Mouse (Mus musculus) myocyte (in vitro differentiated cells): ENCODE results near the gene Sdr39u1.

Experiments
- CEBPB ChIP-seq: IDR thresholded peaks from 2 replicates; pipeline ENCODE4 v1.6.1; 2011; ENCODE audit warnings: mild to moderate bottlenecking, moderate library complexity; ENCODE audit not compliant: poor library complexity, insufficient read depth, severe bottlenecking
- MAX ChIP-seq: IDR thresholded peaks from one replicate; pipeline ENCODE4 v1.6.1; 2011; ENCODE audit warnings: low read depth, mild to moderate bottlenecking, control low read depth
- MYOG ChIP-seq, 3 experiments: IDR thresholded peaks; one replicate each; pipeline ENCODE4 v1.6.1; 2011; ENCODE audit warnings: control low read depth in 2 of 3, low read depth in 2 of 3, mild to moderate bottlenecking in 2 of 3; ENCODE audit not compliant: insufficient read length in 2 of 3, control insufficient read depth in 1 of 3, insufficient read depth in 1 of 3
- POLR2A ChIP-seq: IDR thresholded peaks from one replicate; pipeline ENCODE4 v1.6.1; 2011; ENCODE audit warnings: low read depth, mild to moderate bottlenecking, control low read depth, moderate library complexity; ENCODE audit not compliant: insufficient read length
- POLR2AphosphoS2 ChIP-seq: IDR thresholded peaks from one replicate; pipeline ENCODE4 v1.6.1; 2011; ENCODE audit warnings: low read depth, control low read depth; ENCODE audit not compliant: insufficient read length
- TCF12 ChIP-seq: IDR thresholded peaks from one replicate; pipeline ENCODE4 v1.6.1; 2011; ENCODE audit warnings: mild to moderate bottlenecking, control low read depth; ENCODE audit not compliant: poor library complexity, insufficient read depth, severe bottlenecking
- TCF3 ChIP-seq: IDR thresholded peaks from one replicate; pipeline ENCODE4 v1.6.1; 2011; ENCODE audit warnings: low read depth, control low read depth; ENCODE audit not compliant: insufficient read length
- USF1 ChIP-seq: IDR thresholded peaks from one replicate; pipeline ENCODE4 v1.6.1; 2011; ENCODE audit warnings: low read depth, mild to moderate bottlenecking, control low read depth, moderate library complexity

DNA sequence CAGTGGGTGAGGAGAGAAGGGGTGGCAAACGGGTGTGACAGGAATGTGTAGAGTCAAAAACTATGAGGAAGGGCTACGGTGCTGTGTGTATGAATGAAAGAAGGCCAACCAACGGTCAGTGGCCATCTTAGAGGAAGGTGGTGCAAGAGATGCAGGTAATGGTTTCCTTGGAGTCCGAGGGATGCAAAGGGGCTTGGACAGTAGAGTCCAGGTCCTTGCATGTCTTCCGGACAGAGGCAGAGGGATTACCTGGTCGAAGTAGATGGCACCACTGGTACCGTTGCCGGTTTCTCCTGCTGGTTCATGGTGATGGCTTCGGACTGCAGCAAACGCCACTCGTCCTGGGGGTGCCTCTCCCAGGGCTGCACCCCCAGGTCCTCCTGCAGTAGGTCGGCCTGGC, 16.4 kb downstream of the Sdr39u1 start:
- TF ChIP-seq TCF3 (no peak), POLR2A (no peak), POLR2AphosphoS2 (no peak), USF1 (no peak), CEBPB (no peak), MYOG (IDR thresholded peaks at IDR 0.05; ENCODE audit: control insufficient read depth in 1 of 3, insufficient read depth in 1 of 3, insufficient read length in 2 of 3, low read depth in 2 of 3) (no peak), TCF12 (no peak), MAX (no peak)
